ENCODE assay signal across 14 mouse cellular contexts in genomic region chr11:83818591-83819127, GRCm38 (mm10). TPM values are rescaled to one million over a fixed set of nuclear protein-coding genes. Genes with fewer than 3 reads are reported as not detected.
"Had no signal": no experiment of that assay in that cellular context is flagged by ENCODE, and none has a peak within 500 bp of the region (broad histone marks: within the 10 kb centered on the region; RNA-seq: fewer than 3 reads in every experiment).

No protein-coding gene starts in this region.

- DNase-seq: layer of hippocampus, adult 9-11 months; liver; liver, postnatal 0 days; lung, postnatal 10 days; lung, postnatal 4 days; midbrain, embryonic 14.5 days; thymus, adult 2 months; thymus, postnatal 25 days had no signal

- H3K27me3 ChIP-seq: hindbrain, embryonic 15.5 days; limb, embryonic 13.5 days; lung, embryonic 15.5 days had no signal

- H3K4me3 ChIP-seq: hindbrain, embryonic 15.5 days; limb, embryonic 10.5 days; limb, embryonic 13.5 days; lung, embryonic 15.5 days had no signal

- H3K9ac ChIP-seq: hindbrain, embryonic 15.5 days; limb, embryonic 13.5 days; liver, embryonic 14.5 days; liver, postnatal 0 days; lung, embryonic 15.5 days had no signal

- H3K9me3 ChIP-seq: hindbrain, embryonic 15.5 days; limb, embryonic 10.5 days; limb, embryonic 13.5 days; lung, embryonic 15.5 days had no signal

- H3K27ac ChIP-seq: hindbrain, embryonic 15.5 days; limb, embryonic 10.5 days; limb, embryonic 13.5 days; liver, embryonic 14.5 days had no signal

- H3K36me3 ChIP-seq: hindbrain, embryonic 15.5 days; limb, embryonic 10.5 days; limb, embryonic 13.5 days; lung, embryonic 15.5 days had no signal

- ATAC-seq: liver, postnatal 0 days had no signal

- H3K4me2 ChIP-seq: hindbrain, embryonic 15.5 days; limb, embryonic 13.5 days; lung, embryonic 15.5 days; midbrain, embryonic 11.5 days had no signal

RNA-seq across cellular contexts. Expression of gene Hnf1b, which starts 31.2 kb away (rescaled TPM):
- polyA plus RNA-seq: limb, embryonic 10.5 days; limb, embryonic 13.5 days; midbrain, embryonic 11.5 days had no signal
